ENCODE assay signal across 9 mouse cellular contexts in genomic region chr17:24530361-24531050, GRCm38 (mm10). TPM values are rescaled to one million over a fixed set of nuclear protein-coding genes. Genes with fewer than 3 reads are reported as not detected.
DNase-seq lines count a peak whose midpoint lies in the region; ATAC-seq and TF ChIP-seq lines count a peak whose summit lies in the region.
"Had no signal": no experiment of that assay in that cellular context is flagged by ENCODE, and none has a peak within 500 bp of the region (broad histone marks: within the 10 kb centered on the region; RNA-seq: fewer than 3 reads in every experiment).

No protein-coding gene starts in this region.

- no peaks in the 10 kb centered on the region for H3K27me3 ChIP-seq in kidney, postnatal 0 days (ENCODE audit: insufficient read depth, low read length)
- no peaks in the 10 kb centered on the region for H3K27me3 ChIP-seq in hindbrain, embryonic 14.5 days (ENCODE audit: control insufficient read depth, insufficient read depth, low read length)
- no peaks in the 10 kb centered on the region; the same call in 1 of the 2 replicates for H3K27me3 ChIP-seq in midbrain, embryonic 16.5 days (ENCODE audit: control insufficient read depth, insufficient read depth, low read depth, low read length)

- H3K9ac ChIP-seq in kidney, postnatal 0 days (ENCODE audit: low read depth, low read length) = 0 out of 2 replicates have a peak overlapping the region, but pooled peaks have one; percentile 72
- peak overlapping the region; percentile 71 for H3K9ac ChIP-seq in hindbrain, embryonic 14.5 days
- H3K9ac ChIP-seq in midbrain, embryonic 16.5 days (ENCODE audit: low read depth, low read length) = peak overlapping the region; percentile 64; the same call in 1 of the 2 replicates

- TF ChIP-seq CTCF in kidney, postnatal 0 days (IDR thresholded peaks at IDR 0.05; ENCODE audit: low read depth) = peak; percentile 55

- H3K4me3 ChIP-seq in kidney, postnatal 0 days (replicated peaks; ENCODE audit: low read depth, low read length) = no peak overlapping the region
- H3K4me3 ChIP-seq in hindbrain, embryonic 14.5 days (replicated peaks; ENCODE audit: low read length) = no peak overlapping the region
- H3K4me3 ChIP-seq in midbrain, embryonic 16.5 days (ENCODE audit: low read depth, low read length) = no peak overlapping the region

- H3K9me3 ChIP-seq in kidney, postnatal 0 days (replicated peaks; ENCODE audit: low read length) = no peaks in the 10 kb centered on the region
- no peaks in the 10 kb centered on the region for H3K9me3 ChIP-seq in hindbrain, embryonic 14.5 days (ENCODE audit: control insufficient read depth, low read length)
- H3K9me3 ChIP-seq in midbrain, embryonic 16.5 days (replicated peaks; ENCODE audit: control insufficient read depth, low read length, poor library complexity, severe bottlenecking) = no peaks in the 10 kb centered on the region

- DNase-seq in kidney, postnatal 0 days (ENCODE audit: low spot score) = no peak
- no peak for DNase-seq in kidney, adult 8-10 months
- peak; percentile 53 for DNase-seq in brain, adult 2 months (ENCODE audit: low read depth, low spot score)
- no peak for DNase-seq in hindbrain, embryonic 14.5 days (ENCODE audit: low spot score)
- no peak for DNase-seq in layer of hippocampus, postnatal 25 days (ENCODE audit: extremely low spot score in 1 of 2, low spot score in 1 of 2)
- DNase-seq in urinary bladder, postnatal 36 days (ENCODE audit: low spot score in 2 of 2) = no peak
- no peak for DNase-seq in retina, embryonic 14.5 days (ENCODE audit: low spot score)
- DNase-seq: adrenal gland, adult 2 months had no signal

- ATAC-seq in kidney, postnatal 0 days (replicated peaks; ENCODE audit: low FRiP score, low read depth) = no peak
- ATAC-seq in hindbrain, embryonic 14.5 days (ENCODE audit: low FRiP score) = no peak
- ATAC-seq in midbrain, embryonic 16.5 days = no peak

- no peaks in the 10 kb centered on the region; the same call in 1 of the 2 replicates for H3K36me3 ChIP-seq in kidney, postnatal 0 days (ENCODE audit: insufficient read depth, low read length)
- peaks cover 17% of the 10 kb centered on the region for H3K36me3 ChIP-seq in hindbrain, embryonic 14.5 days (replicated peaks; ENCODE audit: control insufficient read depth, insufficient read depth)
- H3K36me3 ChIP-seq in midbrain, embryonic 16.5 days (ENCODE audit: control insufficient read depth, insufficient read depth, low read length) = no peaks in the 10 kb centered on the region; the same call in 1 of the 2 replicates

- H3K27ac ChIP-seq in kidney, postnatal 0 days = no peak overlapping the region
- H3K27ac ChIP-seq in hindbrain, embryonic 14.5 days = no peak overlapping the region
- H3K27ac ChIP-seq in midbrain, embryonic 16.5 days (ENCODE audit: low read length) = no peak overlapping the region

- 35% methylated on average over 8 of the region's 8 CpGs for WGBS in kidney, postnatal 0 days
- WGBS in hindbrain, embryonic 14.5 days = 26% methylated on average over 8 of the region's 8 CpGs
- 37% methylated on average over 8 of the region's 8 CpGs for WGBS in midbrain, embryonic 16.5 days

- peaks cover 21% of the 10 kb centered on the region for H3K4me1 ChIP-seq in kidney, postnatal 0 days (replicated peaks; ENCODE audit: insufficient read depth, low read length)
- peaks cover 46% of the 10 kb centered on the region for H3K4me1 ChIP-seq in hindbrain, embryonic 14.5 days (replicated peaks; ENCODE audit: control insufficient read depth, insufficient read depth, low read length)
- H3K4me1 ChIP-seq in midbrain, embryonic 16.5 days (ENCODE audit: control insufficient read depth, insufficient read depth, low read length) = peaks cover 41% of the 10 kb centered on the region

- H3K4me2 ChIP-seq in kidney, postnatal 0 days (ENCODE audit: low read length) = peak overlapping the region; percentile 72
- peak overlapping the region; percentile 85 for H3K4me2 ChIP-seq in hindbrain, embryonic 14.5 days (replicated peaks)
- H3K4me2 ChIP-seq in midbrain, embryonic 16.5 days (ENCODE audit: low read length) = peak overlapping the region; percentile 94; the same call in 1 of the 2 replicates

RNA-seq across cellular contexts. Expression of gene Traf7, which starts 2.8 kb away (rescaled TPM):
- 59.4 and 67.3 TPM in 2 replicates for polyA plus RNA-seq in kidney, postnatal 0 days (2015; fragmentation: Nextera tagmentation; extraction: Ambion mirVana)
- polyA plus RNA-seq in hindbrain, embryonic 14.5 days (2014; fragmentation: Nextera tagmentation; extraction: Ambion mirVana) = 75.0 and 82.8 TPM in 2 replicates
- polyA plus RNA-seq in midbrain, embryonic 16.5 days (2015; fragmentation: Nextera tagmentation; extraction: Ambion mirVana) = 103 and 104 TPM in 2 replicates
- total RNA-seq in layer of hippocampus, postnatal 25 days (2021) = 10 to 100 TPM; 69.9 to 88.9 TPM

RNA-seq across cellular contexts. Expression of gene Rab26, which starts 3.5 kb away (rescaled TPM):
- polyA plus RNA-seq in kidney, postnatal 0 days (2015; fragmentation: Nextera tagmentation; extraction: Ambion mirVana) = 3.5 and 3.7 TPM in 2 replicates
- 4.2 and 5.6 TPM in 2 replicates for polyA plus RNA-seq in hindbrain, embryonic 14.5 days (2014; fragmentation: Nextera tagmentation; extraction: Ambion mirVana)
- polyA plus RNA-seq in midbrain, embryonic 16.5 days (2015; fragmentation: Nextera tagmentation; extraction: Ambion mirVana) = 9.1 and 14.7 TPM in 2 replicates
- total RNA-seq in layer of hippocampus, postnatal 25 days (2021) = 10 to 100 TPM; 65.1 to 72.1 TPM

RNA-seq across cellular contexts. Expression of gene Pkd1, which starts 19.1 kb away (rescaled TPM):
- polyA plus RNA-seq in kidney, postnatal 0 days (2015; fragmentation: Nextera tagmentation; extraction: Ambion mirVana) = 10.6 and 17.7 TPM in 2 replicates
- polyA plus RNA-seq in hindbrain, embryonic 14.5 days (2014; fragmentation: Nextera tagmentation; extraction: Ambion mirVana) = 28.4 and 30.4 TPM in 2 replicates
- 20.1 and 22.4 TPM in 2 replicates for polyA plus RNA-seq in midbrain, embryonic 16.5 days (2015; fragmentation: Nextera tagmentation; extraction: Ambion mirVana)
- 10 to 100 TPM; 68.9 to 89.9 TPM for total RNA-seq in layer of hippocampus, postnatal 25 days (2021)

RNA-seq across cellular contexts. Expression of gene Caskin1, which starts 42.1 kb away (rescaled TPM):
- polyA plus RNA-seq in kidney, postnatal 0 days (2015; fragmentation: Nextera tagmentation; extraction: Ambion mirVana) = 0.82 and 1.1 TPM in 2 replicates
- polyA plus RNA-seq in hindbrain, embryonic 14.5 days (2014; fragmentation: Nextera tagmentation; extraction: Ambion mirVana) = 45.7 and 46.8 TPM in 2 replicates
- polyA plus RNA-seq in midbrain, embryonic 16.5 days (2015; fragmentation: Nextera tagmentation; extraction: Ambion mirVana) = 43.6 and 45.7 TPM in 2 replicates
- 100 to 1,000 TPM; 143 to 165 TPM for total RNA-seq in layer of hippocampus, postnatal 25 days (2021)

RNA-seq across cellular contexts. Expression of gene Mlst8, which starts 51.6 kb away (rescaled TPM):
- 24.1 and 24.2 TPM in 2 replicates for polyA plus RNA-seq in kidney, postnatal 0 days (2015; fragmentation: Nextera tagmentation; extraction: Ambion mirVana)
- polyA plus RNA-seq in hindbrain, embryonic 14.5 days (2014; fragmentation: Nextera tagmentation; extraction: Ambion mirVana) = 30.2 and 31.1 TPM in 2 replicates
- 36.5 and 37.2 TPM in 2 replicates for polyA plus RNA-seq in midbrain, embryonic 16.5 days (2015; fragmentation: Nextera tagmentation; extraction: Ambion mirVana)
- 10 to 100 TPM; 38.1 to 40.1 TPM for total RNA-seq in layer of hippocampus, postnatal 25 days (2021)
